Mouse (Mus musculus) frontal cortex, postnatal 25 days (tissue): Measurements from ENCODE around the gene Slpi.

Source experiments
- DNase-seq, 2 experiments: peaks; one replicate each; pipeline ENCODE4 v3.0.0; 2022; ENCODE audit warnings: low spot score in 2 of 2

Gene Slpi

GRCm38 (mm10) chr2:164389020-164389419, at the start of gene Slpi:
Slpi (minus strand) TSS chr2:164389095.
- DNase-seq: no peak

DNA sequence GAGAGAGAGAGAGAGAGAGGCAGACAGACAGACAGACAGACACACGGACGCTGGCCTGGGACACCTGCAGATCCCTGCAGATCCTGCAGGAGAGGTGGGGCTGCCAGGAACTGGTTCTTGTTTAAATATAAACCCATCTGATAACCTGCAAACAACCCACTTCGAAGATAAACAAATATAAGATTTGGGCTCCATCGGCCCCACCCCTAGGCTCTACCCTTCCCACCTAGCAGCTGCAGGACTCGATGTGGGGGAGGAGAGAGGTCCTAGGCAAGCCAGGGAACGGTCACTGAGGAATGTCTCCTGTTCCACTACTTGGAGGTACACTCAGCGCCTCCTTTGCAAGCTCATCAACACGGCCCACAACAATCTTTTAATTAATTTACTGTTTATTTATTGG, 49.4 kb upstream of the Slpi start:
- no peak for DNase-seq

DNA sequence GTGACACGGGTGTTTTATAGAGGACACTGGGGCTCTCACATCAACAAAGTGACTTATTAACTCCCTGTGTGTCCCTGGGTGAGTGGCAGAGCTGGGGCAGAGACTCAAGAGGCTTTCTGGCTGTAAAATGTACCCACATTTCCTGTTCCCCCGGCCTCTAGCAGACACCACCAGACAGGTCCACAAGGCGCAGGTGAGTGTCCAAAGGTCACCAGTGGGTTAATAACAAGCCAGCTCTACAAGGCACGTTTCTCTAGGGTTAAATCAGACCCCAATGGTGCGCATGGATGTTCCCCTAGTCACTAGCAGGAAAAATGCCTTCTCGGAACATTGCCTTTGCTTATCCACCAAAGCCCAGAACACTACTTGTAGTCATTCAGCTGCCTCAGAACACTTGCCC, 48.8 kb upstream of the Slpi start:
- no peak for DNase-seq

GRCm38 (mm10) chr2:164436961-164437360, 48.1 kb upstream of the Slpi start:
- no peak for DNase-seq

GRCm38 (mm10) chr2:164436215-164436913, 47.5 kb upstream of the Slpi start:
- no peak for DNase-seq

GRCm38 (mm10) chr2:164435216-164436090, 46.6 kb upstream of the Slpi start:
- DNase-seq: no peak

DNA sequence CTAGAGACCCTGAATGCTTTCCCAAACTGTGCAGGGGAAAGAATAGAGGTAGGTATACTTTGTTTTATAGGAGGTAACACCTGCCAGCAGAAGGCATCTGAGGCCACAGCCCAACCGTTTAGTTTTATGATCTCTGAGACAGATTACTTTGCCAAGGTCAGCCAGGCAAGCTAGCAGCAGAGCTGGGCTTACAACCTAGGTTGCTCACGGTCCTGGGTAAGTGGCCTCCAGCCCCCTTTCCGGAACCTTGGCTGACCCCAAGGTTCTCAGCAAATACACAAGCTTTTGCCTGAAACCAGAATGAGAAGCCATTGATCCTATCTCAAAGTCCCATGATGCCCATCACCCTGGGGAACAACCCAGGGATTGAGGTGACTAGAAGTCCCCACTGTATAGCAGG, 45.8 kb upstream of the Slpi start:
- no peak for DNase-seq

- DNase-seq: no peak
Measured at GRCm38 (mm10) chr2:164433278-164433895, 44.5 kb upstream of the Slpi start.

GRCm38 (mm10) chr2:164432541-164433191, 43.8 kb upstream of the Slpi start:
- DNase-seq: no peak

GRCm38 (mm10) chr2:164431676-164432465, 43.0 kb upstream of the Slpi start:
- no peak for DNase-seq

DNA sequence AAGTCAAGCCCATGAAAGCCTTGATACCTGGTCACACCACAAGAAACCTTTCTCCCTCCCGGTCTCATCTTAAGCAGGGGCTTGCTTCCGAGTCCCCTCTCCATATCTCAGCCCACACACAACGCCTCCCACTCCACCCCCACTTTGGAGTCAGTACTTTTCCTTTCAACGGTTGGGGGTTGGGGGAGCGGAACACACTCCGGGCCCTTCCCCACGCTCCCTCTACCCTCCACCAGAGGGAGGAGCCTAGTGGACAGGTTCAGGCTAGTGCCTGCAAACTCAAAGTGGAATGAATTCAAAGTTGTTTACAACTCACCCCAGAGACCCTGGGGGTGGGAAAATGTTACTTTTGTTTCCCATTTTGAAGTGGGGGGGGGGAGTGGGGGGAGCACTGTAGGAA, 41.8 kb upstream of the Slpi start:
- DNase-seq: no peak

GRCm38 (mm10) chr2:164429881-164430615, 41.2 kb upstream of the Slpi start:
- DNase-seq: no peak

DNA sequence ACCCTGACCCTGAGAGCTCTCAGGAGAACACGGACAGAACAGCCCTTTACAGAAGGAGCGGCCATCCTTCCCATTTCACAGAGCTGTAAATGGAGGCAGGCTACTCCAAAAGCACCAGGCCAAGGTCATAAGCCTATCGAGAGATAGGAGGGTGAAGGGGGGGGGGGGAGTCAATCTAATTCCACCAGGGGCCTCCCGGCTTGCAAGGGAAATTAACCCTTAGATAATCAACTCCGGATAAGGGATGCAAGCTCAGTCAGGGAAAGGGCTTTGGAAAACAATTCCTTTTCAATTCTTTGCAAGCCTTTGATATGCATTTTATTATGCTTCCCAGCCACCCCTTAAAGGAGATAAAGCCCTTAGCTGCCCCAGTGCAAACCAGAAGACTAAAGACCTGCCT, 39.6 kb upstream of the Slpi start:
- no peak for DNase-seq

- DNase-seq: no peak
Measured at GRCm38 (mm10) chr2:164426952-164427351, 38.1 kb upstream of the Slpi start.

- DNase-seq: no peak
Measured at GRCm38 (mm10) chr2:164426121-164426520, 37.2 kb upstream of the Slpi start.

- DNase-seq: no peak
Measured at GRCm38 (mm10) chr2:164425401-164425800, 36.5 kb upstream of the Slpi start.

DNA sequence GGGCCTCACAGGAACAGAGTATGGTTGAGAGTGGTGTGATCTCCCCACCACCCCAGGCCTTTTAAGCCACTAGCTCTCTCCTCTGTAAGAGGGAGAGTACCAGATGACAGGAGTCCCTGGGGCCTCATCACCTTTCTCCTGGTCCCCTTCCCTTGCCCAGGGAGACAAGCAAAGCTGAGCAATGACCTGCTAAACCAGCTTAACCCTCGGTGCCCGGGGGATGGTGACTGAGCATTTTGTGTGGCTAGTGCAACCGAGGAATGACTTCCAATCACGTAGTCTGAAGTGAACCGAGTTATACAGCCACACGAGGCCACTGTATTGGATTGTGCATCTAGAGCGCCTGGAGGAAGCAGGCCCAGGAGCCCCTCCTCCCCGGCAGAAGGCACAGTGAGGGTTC, 35.5 kb upstream of the Slpi start:
- no peak for DNase-seq

DNA sequence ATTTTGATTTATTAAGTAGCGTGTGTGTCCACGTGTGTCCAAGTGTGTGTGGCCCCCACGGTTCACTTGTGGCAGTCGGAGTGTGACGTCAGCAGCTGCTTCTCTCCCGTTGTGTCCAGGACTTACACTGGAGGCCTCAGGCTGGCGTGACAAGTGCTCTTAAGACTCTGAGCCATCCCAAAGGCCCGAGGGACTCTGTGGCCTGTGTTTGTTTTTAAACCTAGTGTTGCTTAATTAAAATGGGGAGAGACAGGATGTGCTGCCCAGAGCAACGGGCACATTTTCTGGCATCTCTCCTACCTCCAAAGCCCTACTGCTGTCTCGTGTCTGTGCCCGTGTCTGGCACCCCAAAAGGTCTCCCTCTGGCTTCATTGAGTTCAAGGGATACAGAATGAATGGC, 34.6 kb upstream of the Slpi start:
- DNase-seq: no peak

- DNase-seq: no peak
Measured at GRCm38 (mm10) chr2:164422675-164423393, 33.9 kb upstream of the Slpi start.

GRCm38 (mm10) chr2:164421979-164422378, 33.1 kb upstream of the Slpi start:
- DNase-seq: no peak
